Mouse (Mus musculus) brain, embryonic 14.5 days (tissue): ENCODE results near the gene Ankrd44. TPM values are rescaled to one million over a fixed set of nuclear protein-coding genes. Genes with fewer than 3 reads are reported as not detected.

Source experiments
- DNase-seq: peaks from one replicate; pipeline ENCODE4 v3.0.0-alpha.2; 2011; ENCODE audit warnings: low read depth
- CTCF ChIP-seq: fragments of 200-500 bp; IDR thresholded peaks from 2 replicates; pipeline ENCODE4 v1.5.1; 2012; ENCODE audit warnings: inconsistent platforms, mild to moderate bottlenecking, moderate library complexity, borderline replicate concordance; ENCODE audit not compliant: insufficient read depth, insufficient read length; ENCODE audit errors: extremely low read depth
- POLR2A ChIP-seq: fragments of 200-500 bp; IDR thresholded peaks from 2 replicates; pipeline ENCODE4 v1.6.1; 2012; ENCODE audit warnings: mild to moderate bottlenecking, inconsistent platforms, borderline replicate concordance; ENCODE audit not compliant: poor library complexity, insufficient read depth, insufficient read length, severe bottlenecking; ENCODE audit errors: extremely low read depth
- polyA plus RNA-seq: library from polyadenylated mRNA; depleted of rRNA; stranded (reverse); fragments of >200 nt; gene quantifications from 2 replicates; pipeline ENCODE4 v1.2.3, GENCODE M21; 2012

Ankrd44 gene
- polyA plus RNA-seq, 1 experiment: 55.5 TPM

DNA sequence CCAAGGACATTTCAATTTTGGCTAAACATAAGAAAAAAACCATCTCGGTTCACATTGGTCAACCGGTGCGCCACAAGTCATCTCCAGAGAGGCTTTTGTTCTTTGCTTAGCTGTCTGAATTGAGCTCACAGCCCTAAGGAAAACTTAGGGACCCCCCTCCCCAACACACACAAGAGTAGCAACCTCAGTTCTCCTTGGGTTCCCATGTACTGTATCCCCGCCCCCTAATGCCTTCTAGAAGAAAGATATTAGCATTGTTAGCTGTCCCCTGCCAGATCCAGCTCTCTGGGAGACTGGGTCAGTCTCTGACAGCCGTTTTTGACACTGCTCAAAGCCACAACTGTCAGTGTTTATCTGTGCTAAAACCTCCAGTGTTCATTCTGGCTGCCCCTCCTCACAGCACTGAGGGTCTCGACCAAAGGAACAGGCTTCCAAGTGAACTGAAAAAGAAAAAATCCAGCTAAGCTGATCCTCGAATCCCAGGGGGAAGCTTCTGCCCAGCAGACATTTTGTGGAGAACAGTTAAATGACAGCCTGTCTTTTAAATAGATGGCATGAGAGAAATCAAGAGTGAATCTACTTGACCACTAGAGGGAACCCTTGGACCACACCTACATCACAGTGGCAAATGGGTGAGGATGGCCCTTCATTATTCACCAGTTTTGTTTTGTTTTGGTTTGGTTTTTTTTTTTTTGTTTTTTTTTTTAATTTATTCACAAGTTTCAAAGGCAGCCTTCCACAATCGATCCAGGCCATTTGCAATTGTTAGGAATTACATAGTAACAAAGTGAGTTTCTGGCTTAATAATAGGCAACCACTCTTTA, 260.4 kb downstream of the Ankrd44 start:
- TF ChIP-seq CTCF: peak; percentile 71; the same call in 1 of the 2 replicates
- TF ChIP-seq POLR2A: no peak
- peak; percentile 93 for DNase-seq

DNA sequence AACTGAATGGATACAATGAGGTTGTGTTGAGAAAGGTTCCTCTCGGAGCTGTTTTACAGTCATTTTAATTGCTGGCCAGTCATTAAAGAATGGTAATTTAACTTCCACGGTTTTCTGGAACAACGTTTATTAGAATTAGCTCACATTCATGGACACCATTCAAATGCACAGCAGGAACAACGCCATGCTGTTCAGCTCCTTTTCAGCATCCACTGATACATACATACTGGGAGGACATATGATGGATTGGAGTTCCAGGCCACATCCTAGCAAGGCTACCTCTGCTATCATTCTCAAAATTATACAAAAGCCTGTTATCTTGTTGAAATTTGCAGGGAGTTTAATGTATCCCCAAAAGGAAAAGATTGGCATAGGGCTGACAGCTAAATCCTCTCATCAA, 261.1 kb downstream of the Ankrd44 start:
- DNase-seq: peak; percentile 43
- no peak for TF ChIP-seq CTCF
- no peak for TF ChIP-seq POLR2A

DNA sequence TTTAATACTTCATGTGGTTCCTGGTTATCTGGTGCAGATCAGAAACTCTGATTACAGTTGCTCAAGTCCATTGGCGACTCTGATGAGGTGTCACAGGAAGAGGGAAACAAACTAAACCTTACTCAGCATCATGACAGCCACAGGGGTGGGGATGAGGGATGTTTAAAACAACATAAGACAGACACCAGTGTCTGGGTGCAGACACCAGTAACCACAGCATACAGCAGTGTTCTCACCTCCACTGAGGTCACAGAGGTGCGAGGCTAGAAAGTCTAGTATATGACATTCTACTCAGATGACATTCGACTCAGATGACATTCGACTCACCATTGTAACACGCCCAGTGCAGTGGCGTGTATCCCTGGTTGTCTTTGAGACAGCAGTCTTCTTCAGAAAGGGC, 265.5 kb downstream of the Ankrd44 start:
- TF ChIP-seq CTCF (no peak), POLR2A (no peak)
- DNase-seq: no peak

DNA sequence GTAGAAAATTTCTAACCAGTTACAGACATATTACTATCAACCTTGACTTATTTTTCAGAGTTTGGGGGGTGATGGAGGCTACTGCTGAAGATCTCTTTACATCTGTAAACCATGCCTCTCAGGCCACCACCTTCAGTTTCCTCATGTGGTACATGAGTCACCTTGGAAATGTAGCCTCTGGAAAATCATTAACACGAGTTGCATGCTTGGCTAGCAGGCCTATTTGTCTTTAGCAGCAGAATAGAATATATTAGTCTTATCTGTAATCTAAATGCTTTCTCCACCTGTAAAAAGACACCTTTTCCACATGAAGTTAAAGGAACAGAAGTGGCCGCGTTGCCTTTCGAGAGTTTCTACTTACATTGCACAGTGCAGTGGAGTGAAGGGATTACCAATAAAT, 267.6 kb downstream of the Ankrd44 start:
- TF ChIP-seq POLR2A: no peak
- TF ChIP-seq CTCF: no peak
- DNase-seq: no peak

DNA sequence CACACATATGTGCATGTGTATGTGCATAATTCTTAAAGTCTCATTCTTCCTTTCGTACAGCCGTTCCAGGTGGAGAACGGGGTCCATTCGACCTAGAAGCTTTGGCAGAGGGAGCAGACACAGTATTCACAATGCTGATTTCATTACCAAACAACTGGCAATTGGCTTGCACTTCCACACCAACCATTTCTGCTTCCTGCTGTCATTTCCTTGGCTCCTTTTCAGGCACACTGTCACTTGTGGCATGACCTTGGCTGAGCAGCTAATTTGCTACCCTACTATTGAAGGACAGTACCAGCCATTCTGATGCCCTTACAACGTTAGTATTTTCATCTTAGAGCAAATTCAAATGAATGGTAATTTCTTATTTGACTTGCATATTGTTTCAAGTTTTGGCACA, 277.9 kb downstream of the Ankrd44 start:
- TF ChIP-seq POLR2A (no peak), CTCF (no peak)
- peak; percentile 64 for DNase-seq

DNA sequence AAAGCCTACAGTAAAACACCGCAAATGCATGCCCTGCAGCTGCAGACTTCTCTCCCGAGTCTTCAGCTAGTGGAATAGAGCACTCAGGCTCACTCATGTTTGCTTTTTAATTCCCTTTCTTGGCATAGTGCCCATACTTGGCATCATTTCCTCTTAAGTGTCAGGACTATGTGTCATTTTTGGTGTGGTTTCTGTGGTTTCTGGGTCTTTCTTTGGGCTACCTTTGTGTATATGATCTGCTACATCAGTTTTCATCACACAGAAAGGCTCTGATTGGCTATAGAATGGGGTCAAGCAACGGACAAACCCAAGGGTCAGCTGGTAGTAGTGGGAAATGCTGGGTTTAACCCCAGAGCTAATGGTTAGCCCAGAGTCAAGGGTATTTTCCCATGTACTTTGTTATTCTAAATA, 278.8 kb downstream of the Ankrd44 start:
- no peak for TF ChIP-seq POLR2A
- no peak for TF ChIP-seq CTCF
- peak; percentile 87 for DNase-seq

DNA sequence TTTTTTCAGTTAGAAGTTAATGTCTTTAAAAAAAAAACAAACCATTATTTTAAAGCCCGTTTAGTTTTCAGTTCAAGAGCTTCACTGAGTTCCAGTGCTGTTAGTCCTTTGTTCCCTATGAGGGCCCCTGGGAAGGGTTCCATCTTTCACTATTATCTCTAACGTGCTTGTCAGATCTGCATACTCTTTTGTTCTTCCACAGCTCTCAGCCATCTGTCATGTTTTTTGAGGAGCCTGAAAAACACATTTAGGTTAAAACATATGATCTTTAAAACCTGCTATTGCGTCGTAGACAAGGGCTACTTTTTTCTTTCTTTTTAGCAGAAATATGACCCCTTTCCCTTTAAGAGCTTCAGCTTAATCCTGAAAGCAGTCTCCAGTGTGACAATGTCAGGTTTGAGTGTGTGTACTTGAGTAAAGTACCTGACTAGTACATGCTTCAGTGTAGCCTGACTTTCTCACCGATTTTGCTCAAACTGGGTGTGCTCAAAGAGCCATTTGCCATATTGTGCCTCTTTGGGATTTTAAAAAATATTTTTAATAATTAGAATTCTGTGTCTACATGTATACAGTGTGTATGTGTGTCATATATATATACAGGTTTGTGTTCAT, 285.9 kb downstream of the Ankrd44 start:
- TF ChIP-seq POLR2A (no peak), CTCF (no peak)
- peak; percentile 88 for DNase-seq

DNA sequence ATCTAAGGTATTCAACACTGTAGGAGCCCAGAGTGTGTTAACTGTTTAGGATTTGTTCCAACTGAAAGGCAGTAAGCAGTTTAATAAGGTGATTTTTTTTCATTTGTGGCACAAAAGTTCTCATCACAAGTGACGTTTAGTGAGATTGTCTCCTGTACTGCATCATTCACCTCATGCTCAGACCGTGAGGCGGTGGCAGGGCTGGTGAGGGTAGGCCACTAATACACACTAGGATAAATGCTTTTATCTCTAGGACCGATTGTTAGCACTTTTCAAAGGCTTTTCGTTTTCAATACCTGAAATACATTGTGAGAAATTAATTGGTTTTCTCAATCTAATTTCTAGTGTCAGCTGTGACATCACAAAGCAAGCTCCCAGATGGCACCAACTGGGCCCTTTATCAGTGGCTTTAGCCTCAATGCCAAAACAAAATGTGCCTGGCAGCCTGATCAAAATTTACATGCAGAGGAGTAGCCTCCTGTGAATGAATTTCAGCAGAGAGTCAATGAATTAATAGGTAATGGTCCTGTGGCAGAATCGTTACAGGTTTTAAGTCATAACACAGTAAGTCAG, 286.6 kb downstream of the Ankrd44 start:
- no peak for TF ChIP-seq CTCF
- DNase-seq: peak; percentile 91

DNA sequence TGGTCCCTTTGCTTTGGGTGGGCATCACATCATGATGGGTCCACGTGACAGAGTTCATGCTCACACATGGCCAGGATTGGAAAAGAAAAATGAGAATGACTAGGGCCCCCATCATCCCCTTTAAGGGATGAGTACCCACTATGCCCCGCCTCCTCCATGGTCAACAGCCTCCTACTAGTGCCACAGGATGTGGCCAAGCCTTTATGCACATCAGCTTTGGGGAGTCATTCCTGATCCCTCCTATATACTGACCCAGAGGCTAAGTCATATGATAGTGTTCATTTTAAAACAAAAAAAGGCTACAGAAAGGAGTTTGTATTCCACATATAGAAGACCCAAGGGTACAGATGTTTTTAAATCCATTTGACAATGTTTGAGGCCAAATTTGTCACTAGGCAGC, 287.1 kb downstream of the Ankrd44 start:
- TF ChIP-seq CTCF (no peak), POLR2A (no peak)
- no peak for DNase-seq

DNA sequence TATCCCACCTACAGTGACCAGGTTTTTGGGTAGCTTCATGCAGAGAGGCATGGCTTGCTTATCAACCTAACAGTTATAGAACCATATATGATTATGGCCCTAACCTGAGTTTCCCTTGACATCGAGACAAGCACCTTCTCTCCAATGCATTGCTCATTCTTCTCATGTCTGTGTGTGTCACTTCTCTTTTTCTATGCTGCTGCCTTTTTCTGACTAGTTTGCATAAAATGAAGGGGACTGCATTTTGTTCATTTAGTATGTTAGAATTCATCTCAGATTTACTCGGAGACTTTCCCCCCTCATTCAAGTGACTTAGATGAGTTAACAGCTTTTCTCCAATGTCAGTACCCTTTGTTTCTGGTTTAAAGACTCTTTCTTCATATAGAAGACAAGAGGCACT, 288.8 kb downstream of the Ankrd44 start:
- no peak for DNase-seq
- no peak for TF ChIP-seq CTCF
- no peak for TF ChIP-seq POLR2A

DNA sequence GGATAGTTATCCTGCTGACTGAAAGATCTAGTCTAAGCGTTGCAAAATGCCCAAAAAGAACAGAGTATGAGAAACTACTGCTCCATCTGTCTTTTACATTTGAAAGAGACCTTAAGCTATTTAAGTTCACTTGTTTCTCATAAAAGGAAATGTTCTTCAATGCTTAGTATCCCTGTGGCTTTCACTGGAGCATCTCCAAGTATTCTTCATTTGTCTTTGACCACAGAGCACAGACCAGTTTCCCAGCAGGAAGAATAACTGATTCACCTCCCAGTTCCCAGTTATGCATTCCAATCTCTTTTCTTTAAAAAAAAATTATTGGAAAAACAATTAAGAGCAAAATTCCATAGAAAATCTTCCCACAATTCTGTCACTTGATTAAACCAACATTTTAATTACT, 297.1 kb downstream of the Ankrd44 start:
- TF ChIP-seq CTCF (no peak), POLR2A (no peak)
- DNase-seq: no peak
